Mouse (Mus musculus): ENCODE data around the gene Vcan. TPM values are rescaled to one million over a fixed set of nuclear protein-coding genes. Genes with fewer than 3 reads are reported as not detected.

Gene Vcan
- 119 and 121 TPM in 2 replicates for polyA plus RNA-seq (2014; fragmentation: Nextera tagmentation; extraction: Ambion mirVana)

GRCm38 (mm10) chr13:89741766-89742685 is at the start of gene Vcan:
Gene Vcan, minus strand, starts transcription at chr13:89742509.
- Histone ChIP-seq H3K36me3 (ENCODE audit: control insufficient read depth, insufficient read depth, low read length) (no peaks in the 10 kb centered on the region), H3K9ac (ENCODE audit: low read length) (peak within 1 kb of the TSS; percentile 79), H3K4me3 (ENCODE audit: low read depth, low read length) (peak within 1 kb of the TSS; percentile 52), H3K4me1 (ENCODE audit: control insufficient read depth, insufficient read depth, low read length) (0 out of 2 replicates have a peak, but pooled peaks cover 3% of the 10 kb centered on the region), H3K4me2 (ENCODE audit: low read depth, severe bottlenecking) (peak within 1 kb of the TSS; percentile 81), H3K27me3 (ENCODE audit: control insufficient read depth, insufficient read depth, low read length) (no peaks in the 10 kb centered on the region), H3K27ac (replicated peaks; ENCODE audit: low read depth, low read length) (peak within 1 kb of the TSS; percentile 96), H3K9me3 (ENCODE audit: control insufficient read depth, low read length) (no peaks in the 10 kb centered on the region)
- DNase-seq (ENCODE audit: low spot score) (peak; percentile 81), ATAC-seq (ENCODE audit: insufficient number of reproducible peaks, low FRiP score, low TSS enrichment, low read depth) (peak; percentile 53; the same call in 1 of the 2 replicates)
- WGBS: 1% methylated on average over 40 of the region's 40 CpGs

DNA sequence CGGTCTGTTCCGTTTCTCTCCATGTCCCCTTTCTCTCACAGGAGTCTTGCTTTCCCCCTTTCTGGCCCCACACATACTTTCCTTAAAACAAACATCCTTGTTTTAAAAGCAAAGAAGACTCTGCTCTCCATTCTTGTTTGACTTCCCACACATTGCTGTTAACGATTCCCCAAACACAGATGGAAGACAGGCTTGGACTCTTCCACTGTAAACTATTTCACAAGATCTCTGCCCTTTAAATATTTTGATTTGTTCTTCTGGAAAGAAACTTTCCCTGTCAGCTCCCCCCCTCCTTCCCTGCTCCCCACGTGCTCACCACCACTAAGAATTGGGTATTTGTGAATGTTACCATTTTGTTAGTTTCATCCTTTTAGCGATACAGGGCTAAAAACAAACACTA is 49.2 kb upstream of the Vcan start:
- Histone ChIP-seq H3K9ac (ENCODE audit: low read length) (no peak overlapping the region), H3K4me2 (ENCODE audit: low read depth, severe bottlenecking) (no peak overlapping the region), H3K27me3 (ENCODE audit: control insufficient read depth, insufficient read depth, low read length) (no peaks in the 10 kb centered on the region), H3K4me1 (ENCODE audit: control insufficient read depth, insufficient read depth, low read length) (no peaks in the 10 kb centered on the region), H3K4me3 (ENCODE audit: low read depth, low read length) (no peak overlapping the region), H3K9me3 (ENCODE audit: control insufficient read depth, low read length) (no peaks in the 10 kb centered on the region), H3K36me3 (ENCODE audit: control insufficient read depth, insufficient read depth, low read length) (no peaks in the 10 kb centered on the region), H3K27ac (replicated peaks; ENCODE audit: low read depth, low read length) (no peak overlapping the region)
- no peak for DNase-seq (ENCODE audit: low spot score)
- WGBS: 68% methylated on average over 5 of the region's 5 CpGs
- no peak for ATAC-seq (ENCODE audit: insufficient number of reproducible peaks, low FRiP score, low TSS enrichment, low read depth)

GRCm38 (mm10) chr13:89782886-89783285 is 40.6 kb upstream of the Vcan start:
- Histone ChIP-seq H3K4me2 (ENCODE audit: low read depth, severe bottlenecking) (no peak overlapping the region), H3K36me3 (ENCODE audit: control insufficient read depth, insufficient read depth, low read length) (no peaks in the 10 kb centered on the region), H3K4me3 (ENCODE audit: low read depth, low read length) (no peak overlapping the region), H3K9ac (ENCODE audit: low read length) (no peak overlapping the region), H3K27ac (replicated peaks; ENCODE audit: low read depth, low read length) (no peak overlapping the region), H3K4me1 (ENCODE audit: control insufficient read depth, insufficient read depth, low read length) (no peaks in the 10 kb centered on the region), H3K9me3 (ENCODE audit: control insufficient read depth, low read length) (no peaks in the 10 kb centered on the region), H3K27me3 (ENCODE audit: control insufficient read depth, insufficient read depth, low read length) (no peaks in the 10 kb centered on the region)
- ATAC-seq (ENCODE audit: insufficient number of reproducible peaks, low FRiP score, low TSS enrichment, low read depth) (no peak), DNase-seq (ENCODE audit: low spot score) (no peak)
- 82% methylated on average over 2 of the region's 2 CpGs for WGBS

DNA sequence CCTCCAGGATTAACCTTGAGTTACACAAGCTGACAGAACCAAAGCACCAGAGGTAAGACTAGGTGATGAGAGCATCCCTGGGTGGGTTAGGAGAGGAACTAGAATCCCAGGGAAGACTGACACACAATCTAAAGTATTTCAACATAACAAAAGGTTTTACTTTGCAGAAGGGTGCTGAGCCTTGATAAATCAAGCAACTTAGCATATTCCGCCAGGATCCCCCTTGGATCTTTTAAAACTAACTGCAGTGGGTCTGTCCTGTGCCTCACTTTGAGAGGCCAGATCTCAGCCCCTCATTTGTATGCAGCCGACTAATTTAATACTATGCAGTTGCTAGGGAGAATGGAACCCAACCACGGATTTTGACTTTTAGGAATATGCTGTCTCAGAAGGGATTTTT is 38.0 kb upstream of the Vcan start:
- Histone ChIP-seq H3K4me1 (ENCODE audit: control insufficient read depth, insufficient read depth, low read length) (no peaks in the 10 kb centered on the region), H3K9ac (ENCODE audit: low read length) (no peak overlapping the region), H3K27ac (replicated peaks; ENCODE audit: low read depth, low read length) (no peak overlapping the region), H3K27me3 (ENCODE audit: control insufficient read depth, insufficient read depth, low read length) (no peaks in the 10 kb centered on the region), H3K36me3 (ENCODE audit: control insufficient read depth, insufficient read depth, low read length) (no peaks in the 10 kb centered on the region), H3K4me2 (ENCODE audit: low read depth, severe bottlenecking) (no peak overlapping the region), H3K4me3 (ENCODE audit: low read depth, low read length) (no peak overlapping the region), H3K9me3 (ENCODE audit: control insufficient read depth, low read length) (no peaks in the 10 kb centered on the region)
- DNase-seq (ENCODE audit: low spot score) (no peak), ATAC-seq (ENCODE audit: insufficient number of reproducible peaks, low FRiP score, low TSS enrichment, low read depth) (no peak)
- WGBS: 64% methylated on average over 3 of the region's 3 CpGs

DNA sequence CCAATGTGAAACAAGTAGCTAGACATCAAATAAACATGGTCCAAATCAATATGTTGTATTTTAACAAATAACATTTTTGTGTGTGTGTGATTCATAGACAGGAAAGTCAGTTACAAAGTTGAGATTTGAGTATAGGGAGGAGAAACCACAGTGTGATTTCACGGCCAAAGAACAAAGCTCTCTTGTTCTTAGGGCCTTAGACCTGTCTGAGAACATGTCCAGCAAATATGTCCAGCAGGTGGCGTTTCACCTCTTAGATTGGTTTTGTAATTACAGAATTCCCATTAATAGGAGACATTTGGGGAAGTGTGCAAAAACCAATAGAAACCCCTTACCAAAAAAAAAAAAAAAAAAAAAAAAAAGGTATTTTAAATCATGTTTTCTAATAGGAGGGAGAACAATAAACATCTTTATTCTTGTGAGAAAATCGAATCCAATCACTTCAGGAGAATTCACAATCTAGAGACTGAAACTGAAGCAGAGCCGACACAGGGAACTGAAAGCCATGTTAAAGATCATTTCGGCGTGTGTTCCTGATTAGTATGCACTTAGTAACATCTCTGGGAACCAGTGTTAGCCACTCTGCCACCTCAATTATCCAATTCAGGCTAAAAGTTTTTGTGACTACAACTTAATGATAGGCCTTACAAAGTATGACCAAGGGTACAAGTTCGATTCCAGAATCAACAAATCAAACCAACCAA is 37.1 kb upstream of the Vcan start:
- Histone ChIP-seq H3K9me3 (ENCODE audit: control insufficient read depth, low read length) (no peaks in the 10 kb centered on the region), H3K4me1 (ENCODE audit: control insufficient read depth, insufficient read depth, low read length) (no peaks in the 10 kb centered on the region), H3K9ac (ENCODE audit: low read length) (no peak overlapping the region), H3K36me3 (ENCODE audit: control insufficient read depth, insufficient read depth, low read length) (no peaks in the 10 kb centered on the region), H3K4me2 (ENCODE audit: low read depth, severe bottlenecking) (no peak overlapping the region), H3K4me3 (ENCODE audit: low read depth, low read length) (no peak overlapping the region), H3K27me3 (ENCODE audit: control insufficient read depth, insufficient read depth, low read length) (no peaks in the 10 kb centered on the region), H3K27ac (replicated peaks; ENCODE audit: low read depth, low read length) (no peak overlapping the region)
- DNase-seq (ENCODE audit: low spot score) (peak; percentile 79), ATAC-seq (ENCODE audit: insufficient number of reproducible peaks, low FRiP score, low TSS enrichment, low read depth) (no peak)
- WGBS: 57% methylated on average over 7 of the region's 7 CpGs

GRCm38 (mm10) chr13:89777764-89778163 is 35.5 kb upstream of the Vcan start:
- H3K36me3 ChIP-seq (ENCODE audit: control insufficient read depth, insufficient read depth, low read length): no peaks in the 10 kb centered on the region
- no peak overlapping the region for H3K4me3 ChIP-seq (ENCODE audit: low read depth, low read length)
- H3K4me2 ChIP-seq (ENCODE audit: low read depth, severe bottlenecking): no peak overlapping the region
- DNase-seq (ENCODE audit: low spot score) (no peak), ATAC-seq (ENCODE audit: insufficient number of reproducible peaks, low FRiP score, low TSS enrichment, low read depth) (no peak)
- H3K27me3 ChIP-seq (ENCODE audit: control insufficient read depth, insufficient read depth, low read length): no peaks in the 10 kb centered on the region
- H3K4me1 ChIP-seq (ENCODE audit: control insufficient read depth, insufficient read depth, low read length): no peaks in the 10 kb centered on the region
- H3K9me3 ChIP-seq (ENCODE audit: control insufficient read depth, low read length): no peaks in the 10 kb centered on the region
- H3K27ac ChIP-seq (replicated peaks; ENCODE audit: low read depth, low read length): no peak overlapping the region
- no peak overlapping the region for H3K9ac ChIP-seq (ENCODE audit: low read length)
- WGBS: 60% methylated on average over 1 of the region's 1 CpGs

- Histone ChIP-seq H3K9me3 (ENCODE audit: control insufficient read depth, low read length) (no peaks in the 10 kb centered on the region), H3K4me1 (ENCODE audit: control insufficient read depth, insufficient read depth, low read length) (no peaks in the 10 kb centered on the region)
- 88% methylated on average over 1 of the region's 1 CpGs for WGBS
These were observed 34.8 kb upstream of the Vcan start for GRCm38 (mm10) chr13:89777146-89777545.

DNA sequence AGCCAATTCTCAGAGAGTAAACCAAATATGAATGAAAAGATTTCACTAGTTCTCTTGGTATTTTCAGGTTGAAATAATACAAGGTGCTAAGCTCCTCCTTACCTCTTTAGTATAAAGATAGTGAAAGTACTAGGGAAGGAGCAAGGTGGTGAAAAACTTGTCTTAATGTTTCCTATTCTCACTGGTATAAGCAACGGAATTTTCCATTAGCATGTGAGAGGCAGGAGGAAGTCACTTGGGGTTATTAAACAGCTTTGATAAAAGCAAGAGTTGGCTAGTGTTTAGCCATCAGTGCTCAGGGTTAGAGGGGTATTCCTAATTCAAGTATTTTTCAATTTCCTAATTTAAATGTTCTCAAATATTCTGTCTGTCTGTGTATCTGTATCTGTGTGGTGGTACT is 24.2 kb upstream of the Vcan start:
- Histone ChIP-seq H3K27ac (replicated peaks; ENCODE audit: low read depth, low read length) (no peak overlapping the region), H3K9ac (ENCODE audit: low read length) (no peak overlapping the region), H3K4me1 (ENCODE audit: control insufficient read depth, insufficient read depth, low read length) (no peaks in the 10 kb centered on the region), H3K4me3 (ENCODE audit: low read depth, low read length) (no peak overlapping the region), H3K4me2 (ENCODE audit: low read depth, severe bottlenecking) (no peak overlapping the region), H3K9me3 (ENCODE audit: control insufficient read depth, low read length) (no peaks in the 10 kb centered on the region), H3K27me3 (ENCODE audit: control insufficient read depth, insufficient read depth, low read length) (no peaks in the 10 kb centered on the region), H3K36me3 (ENCODE audit: control insufficient read depth, insufficient read depth, low read length) (no peaks in the 10 kb centered on the region)
- 80% methylated on average over 1 of the region's 1 CpGs for WGBS
- ATAC-seq (ENCODE audit: insufficient number of reproducible peaks, low FRiP score, low TSS enrichment, low read depth): no peak
- DNase-seq (ENCODE audit: low spot score): no peak

More at GRCm38 (mm10) chr13:89777146-89777545, 34.8 kb upstream of the Vcan start:
- no peak overlapping the region for H3K9ac ChIP-seq (ENCODE audit: low read length)
- H3K27me3 ChIP-seq (ENCODE audit: control insufficient read depth, insufficient read depth, low read length): no peaks in the 10 kb centered on the region
- H3K27ac ChIP-seq (replicated peaks; ENCODE audit: low read depth, low read length): no peak overlapping the region
- H3K36me3 ChIP-seq (ENCODE audit: control insufficient read depth, insufficient read depth, low read length): no peaks in the 10 kb centered on the region
- H3K4me2 ChIP-seq (ENCODE audit: low read depth, severe bottlenecking): no peak overlapping the region
- DNase-seq (ENCODE audit: low spot score) (no peak), ATAC-seq (ENCODE audit: insufficient number of reproducible peaks, low FRiP score, low TSS enrichment, low read depth) (no peak)
- H3K4me3 ChIP-seq (ENCODE audit: low read depth, low read length): no peak overlapping the region

Measured in limb, embryonic 11.5 days (tissue).